Mouse (Mus musculus) cerebral cortex, adult 2 months (tissue): ENCODE measurements around the gene Stxbp4.

ENCODE experiments used
- WGBS: fragments of 180-500 bp; shearing (Covaris S2); methylation state at CpG from one replicate; pipeline ENCODE4 v1.1.7; 2018; 5-methylcytosine and 5-hydroxymethylcytosine counted together

Stxbp4 gene

DNA sequence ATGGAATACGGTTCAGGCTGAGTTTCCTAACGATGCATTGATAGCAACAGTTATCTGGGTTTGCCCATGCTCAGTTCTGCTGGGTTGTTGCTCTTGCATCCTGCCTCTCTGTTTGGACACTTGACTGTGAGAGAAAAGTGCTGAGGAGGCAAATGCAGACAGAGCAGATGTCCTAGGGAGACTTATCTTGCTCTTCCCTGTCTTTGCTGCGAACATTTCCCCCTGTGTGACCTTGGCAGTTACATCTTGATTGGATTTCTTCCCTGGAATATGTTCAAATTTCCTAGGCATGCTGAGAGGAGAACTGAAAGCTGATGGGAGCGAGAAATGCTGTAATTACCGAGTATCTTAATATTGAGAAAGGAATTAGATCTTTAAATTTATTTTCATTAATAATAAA lies 186.4 kb downstream of the Stxbp4 start:
- 60% methylated on average over 5 of the region's 5 CpGs for WGBS

DNA sequence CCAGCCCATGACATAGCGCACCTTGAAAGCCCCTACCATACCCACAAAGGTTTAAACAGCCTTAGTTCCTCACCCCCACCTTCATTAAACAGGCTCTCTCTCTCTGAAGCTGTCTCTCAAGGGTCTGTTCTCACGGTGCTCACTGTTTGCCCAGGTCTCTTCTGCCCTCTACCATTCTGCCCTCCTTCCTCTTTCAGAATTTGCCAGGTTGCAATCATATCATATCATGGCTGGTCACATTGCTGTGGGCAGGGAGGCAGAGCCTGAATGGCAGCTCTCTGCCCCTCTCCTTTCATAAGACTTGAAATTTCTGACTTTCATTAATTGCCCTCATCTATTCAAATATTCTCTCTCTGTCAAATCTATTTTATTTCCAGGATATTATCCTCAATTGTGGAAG lies 195.4 kb downstream of the Stxbp4 start:
- WGBS, result 92% methylated on average over 2 of the region's 2 CpGs

DNA sequence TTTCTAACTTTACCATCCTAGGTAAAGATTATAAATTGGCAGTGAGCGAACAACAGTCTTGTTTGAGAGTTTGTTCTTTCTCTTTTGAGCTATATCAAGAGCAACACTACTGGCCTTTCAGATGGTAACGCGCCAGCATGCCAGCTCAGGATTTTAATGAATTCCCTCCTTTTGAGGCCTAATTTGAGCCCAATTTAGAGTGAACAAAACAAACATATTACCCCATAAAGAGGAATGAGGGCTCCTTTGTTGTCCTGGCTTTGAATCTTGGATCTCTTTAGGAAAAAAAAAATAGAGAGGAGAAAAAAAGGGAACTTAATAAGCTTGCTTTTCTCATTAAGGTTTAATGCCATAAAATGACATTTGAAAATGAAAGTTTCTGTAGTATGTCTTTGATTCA lies 197.0 kb downstream of the Stxbp4 start:
- 81% methylated on average over 3 of the region's 3 CpGs for WGBS

DNA sequence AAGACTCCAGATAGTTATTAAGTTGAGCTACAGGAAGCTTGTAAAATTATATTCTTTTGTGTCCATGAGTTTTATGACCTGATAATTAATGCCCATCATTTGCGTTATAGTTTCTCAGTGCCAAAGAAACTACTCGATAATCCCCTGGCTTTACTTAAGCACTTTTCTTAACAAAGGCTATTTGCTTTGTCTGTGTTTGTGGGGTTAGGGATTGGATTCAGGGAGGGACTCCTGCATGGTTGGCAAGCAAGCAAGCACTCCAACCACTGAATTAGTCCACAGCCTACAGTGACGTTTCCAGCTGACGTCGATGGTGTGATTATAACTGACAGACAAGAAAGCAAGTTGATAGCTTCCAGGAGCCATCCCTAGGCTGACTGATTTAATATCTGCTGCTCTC lies 199.1 kb downstream of the Stxbp4 start:
- 69% methylated on average over 5 of the region's 5 CpGs for WGBS
